Mouse (Mus musculus) heart, postnatal 4 days (tissue): ENCODE measurements at regions not wholly inside any gene's neighbourhood (a gene's known extent, or its start where the extent isn't known, plus 50 kb on each side); places are given as distances from the start of the nearest gene placed in this dataset.
A peak's percentile ranks its signal among the peaks of the same experiment; 100 is the strongest.

Source experiments
- DNase-seq: peaks from one replicate; pipeline ENCODE4 v3.0.0; 2021

GRCm38 (mm10) chr15:63170171-63170570 lies 674.8 kb downstream of the Gsdmc2 start:
- no peak for DNase-seq

GRCm38 (mm10) chr15:63166411-63166810 lies 678.6 kb downstream of the Gsdmc2 start:
- DNase-seq = no peak

- DNase-seq = no peak
Observed at GRCm38 (mm10) chr15:63163550-63164279, 681.3 kb downstream of the Gsdmc2 start.

GRCm38 (mm10) chr15:63162881-63163549 lies 682.0 kb downstream of the Gsdmc2 start:
- no peak for DNase-seq

- DNase-seq = no peak
Observed at GRCm38 (mm10) chr15:63123123-63123688, 721.8 kb downstream of the Gsdmc2 start.

GRCm38 (mm10) chr15:63112918-63113317 lies 732.1 kb downstream of the Gsdmc2 start:
- DNase-seq = peak; percentile 23

GRCm38 (mm10) chr15:63100093-63100492 lies 744.9 kb downstream of the Gsdmc2 start:
- peak; percentile 45 for DNase-seq

- no peak for DNase-seq
Observed at GRCm38 (mm10) chr15:63081972-63082371, 763.0 kb downstream of the Gsdmc2 start.

GRCm38 (mm10) chr15:63079825-63080224 lies 765.2 kb downstream of the Gsdmc2 start:
- peak; percentile 53 for DNase-seq

- no peak for DNase-seq
Observed at GRCm38 (mm10) chr15:63071921-63072320, 773.1 kb downstream of the Gsdmc2 start.

GRCm38 (mm10) chr15:63067126-63067525 lies 777.9 kb downstream of the Gsdmc2 start:
- DNase-seq = no peak

GRCm38 (mm10) chr15:63066020-63066439 lies 778.9 kb downstream of the Gsdmc2 start:
- DNase-seq = peak; percentile 65

- DNase-seq = no peak
Observed at GRCm38 (mm10) chr15:63061891-63062290, 783.1 kb downstream of the Gsdmc2 start.

GRCm38 (mm10) chr15:63060826-63061225 lies 784.2 kb downstream of the Gsdmc2 start:
- DNase-seq = no peak

- no peak for DNase-seq
Observed at GRCm38 (mm10) chr15:63052570-63053255, 792.3 kb downstream of the Gsdmc2 start.

GRCm38 (mm10) chr15:63050033-63050432 lies 794.9 kb downstream of the Gsdmc2 start:
- DNase-seq = peak; percentile 41

GRCm38 (mm10) chr15:63042367-63042766 lies 802.6 kb downstream of the Gsdmc2 start:
- DNase-seq = no peak

- no peak for DNase-seq
Observed at GRCm38 (mm10) chr15:63036241-63036640, 808.7 kb downstream of the Gsdmc2 start.

GRCm38 (mm10) chr15:63020826-63021225 lies 824.2 kb downstream of the Gsdmc2 start:
- no peak for DNase-seq

- peak; percentile 27 for DNase-seq
Observed at GRCm38 (mm10) chr15:63017966-63018365, 827.0 kb downstream of the Gsdmc2 start.

- peak; percentile 10 for DNase-seq
Observed at GRCm38 (mm10) chr15:63006471-63007228, 838.3 kb downstream of the Gsdmc2 start.

GRCm38 (mm10) chr15:62994691-62995090 lies 850.3 kb downstream of the Gsdmc2 start:
- DNase-seq = no peak
